Mouse (Mus musculus) E14TG2a.4 (cell line): Measurements from ENCODE around the gene Cfap97d1.

ENCODE experiments used
- CTCF ChIP-seq: conservative IDR thresholded peaks from 2 replicates; pipeline ENCODE4 v1.5.1; 2014; ENCODE audit warnings: low read length
- NANOG ChIP-seq: IDR thresholded peaks from 2 replicates; pipeline ENCODE4 v1.6.1; 2014; ENCODE audit warnings: borderline replicate concordance, low read length, mixed read lengths
- POU5F1 ChIP-seq: IDR thresholded peaks from 2 replicates; pipeline ENCODE4 v1.6.1; 2014; ENCODE audit warnings: low read length, borderline replicate concordance

DNA sequence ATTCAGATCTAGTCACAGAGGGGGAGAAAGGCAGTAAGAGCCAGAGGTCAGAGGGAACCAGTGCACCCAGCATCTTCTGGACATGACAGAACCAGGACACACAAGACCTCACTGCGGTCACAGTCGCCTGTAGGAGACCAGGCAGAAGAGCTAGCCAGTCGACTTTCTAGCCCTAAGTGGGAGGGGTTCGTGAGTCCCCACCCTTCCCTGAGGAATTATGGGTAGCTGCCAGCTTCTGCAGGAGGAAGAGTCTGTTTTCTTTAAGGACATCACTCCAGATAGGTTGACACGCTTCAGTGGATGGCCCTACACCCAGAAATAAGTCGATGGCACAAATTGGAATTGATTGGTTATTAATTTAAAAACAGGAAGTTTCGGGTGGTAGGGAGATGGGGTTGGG, 47.7 kb upstream of the Cfap97d1 start:
- TF ChIP-seq CTCF, result no peak
- TF ChIP-seq POU5F1, result no peak
- TF ChIP-seq NANOG, result no peak
